Mouse (Mus musculus) limb, embryonic 14.5 days (tissue): ENCODE measurements around the gene Borcs5. TPM values are rescaled to one million over a fixed set of nuclear protein-coding genes. Genes with fewer than 3 reads are reported as not detected.
A peak's percentile ranks its signal among the peaks of the same experiment; 100 is the strongest.

Experiments
- ATAC-seq: fragments of 200-750 bp; cut with Nextera tagmentation; 2 replicates; pipeline ENCODE4 v1.8.0; 2017; ENCODE audit warnings: low read depth, moderate number of reproducible peaks, moderate TSS enrichment; ENCODE audit not compliant: low FRiP score
- DNase-seq: peaks from one replicate; pipeline ENCODE4 v3.0.0-alpha.2; 2015; ENCODE audit warnings: low spot score
- H3K27ac ChIP-seq: fragments of 300-500 bp; sonication (generic); replicated peaks from 2 replicates; pipeline ENCODE4 v1.5.1; 2014; ENCODE audit warnings: low read depth, mild to moderate bottlenecking, low read length, moderate library complexity, mixed read lengths
- H3K27me3 ChIP-seq: fragments of 300-500 bp; sonication (generic); 2 replicates; pipeline ENCODE4 v1.6.1; 2014; ENCODE audit warnings: low read length, mixed read lengths; ENCODE audit not compliant: control insufficient read depth, insufficient read depth
- H3K36me3 ChIP-seq: fragments of 300-500 bp; sonication (generic); 2 replicates; pipeline ENCODE4 v1.6.1; 2014; ENCODE audit warnings: mild to moderate bottlenecking, low read length, moderate library complexity, mixed read lengths; ENCODE audit not compliant: control insufficient read depth, insufficient read depth
- H3K4me1 ChIP-seq: fragments of 300-500 bp; sonication (generic); 2 replicates; pipeline ENCODE4 v1.6.1; 2014; ENCODE audit warnings: antibody characterized with exemption, low read length, mixed read lengths; ENCODE audit not compliant: control insufficient read depth, insufficient read depth
- H3K4me2 ChIP-seq: fragments of 300-500 bp; sonication (generic); replicated peaks from 2 replicates; pipeline ENCODE4 v1.6.1; 2014; ENCODE audit warnings: low read depth, mild to moderate bottlenecking, low read length, moderate library complexity; ENCODE audit not compliant: severe bottlenecking
- H3K4me3 ChIP-seq: fragments of 300-500 bp; sonication (generic); replicated peaks from 2 replicates; pipeline ENCODE4 v1.5.1; 2014; ENCODE audit warnings: low read length
- H3K9ac ChIP-seq: fragments of 300-500 bp; sonication (generic); 2 replicates; pipeline ENCODE4 v1.6.1; 2014; ENCODE audit warnings: mild to moderate bottlenecking, low read depth, low read length, moderate library complexity; ENCODE audit not compliant: severe bottlenecking
- H3K9me3 ChIP-seq: fragments of 300-500 bp; sonication (generic); 2 replicates; pipeline ENCODE4 v1.6.1; 2016; ENCODE audit warnings: low read length; ENCODE audit not compliant: control insufficient read depth
- POLR2A ChIP-seq: fragments of 200-500 bp; IDR thresholded peaks from 2 replicates; pipeline ENCODE4 v1.8.0; 2012; ENCODE audit warnings: inconsistent platforms, mild to moderate bottlenecking, moderate library complexity, borderline replicate concordance; ENCODE audit not compliant: insufficient read depth, insufficient read length; ENCODE audit errors: extremely low read depth
- WGBS: fragments of 180-500 bp; shearing (Covaris S2); extraction: QIAGEN DNeasy Blood & Tissue Kit; methylation state at CpG from one replicate; pipeline ENCODE4 v1.1.7; 2014; 5-methylcytosine and 5-hydroxymethylcytosine counted together
- polyA plus RNA-seq, 2 experiments: library from polyadenylated mRNA; depleted of rRNA in 1 of 2; stranded (reverse) in 1 of 2; unstranded in 1 of 2; fragments of >200 nt; fragmentation: Nextera tagmentation in 1 of 2; extraction: Ambion mirVana in 1 of 2; gene quantifications; 2 replicates each; pipeline versions ENCODE4 v1.2.1 to v1.2.3; 2012 to 2014

Borcs5 gene
- polyA plus RNA-seq, 2 experiments: 11.4 to 20.5 TPM

DNA sequence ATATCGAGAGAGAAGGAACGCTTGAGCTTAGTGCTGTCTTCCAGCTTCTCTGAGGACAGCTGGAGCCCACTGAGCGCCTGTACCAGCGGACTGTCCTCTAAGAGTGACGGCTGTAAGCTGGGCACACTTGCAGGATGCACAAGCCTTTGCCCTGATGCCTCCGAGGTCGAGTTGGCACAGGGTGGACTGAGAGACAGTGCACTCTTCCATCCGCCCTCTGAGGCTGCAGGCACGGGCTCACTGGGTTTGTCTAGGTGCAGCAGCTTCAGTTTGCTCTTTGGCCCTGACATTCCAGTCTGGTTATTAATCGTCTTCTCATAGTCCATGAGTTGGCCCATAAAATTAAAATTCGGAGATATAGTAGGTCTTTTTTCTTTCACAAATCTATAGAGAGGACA, 79.4 kb downstream of the Borcs5 start:
- ATAC-seq: no peak
- Histone ChIP-seq H3K9me3 (no peaks in the 10 kb centered on the region), H3K4me3 (no peak overlapping the region), H3K36me3 (peaks cover 52% of the 10 kb centered on the region), H3K27me3 (no peaks in the 10 kb centered on the region), H3K27ac (no peak overlapping the region), H3K9ac (no peak overlapping the region), H3K4me2 (no peak overlapping the region), H3K4me1 (no peaks in the 10 kb centered on the region)
- TF ChIP-seq POLR2A: no peak
- DNase-seq: no peak
- WGBS: 87% methylated on average over 11 of the region's 11 CpGs

DNA sequence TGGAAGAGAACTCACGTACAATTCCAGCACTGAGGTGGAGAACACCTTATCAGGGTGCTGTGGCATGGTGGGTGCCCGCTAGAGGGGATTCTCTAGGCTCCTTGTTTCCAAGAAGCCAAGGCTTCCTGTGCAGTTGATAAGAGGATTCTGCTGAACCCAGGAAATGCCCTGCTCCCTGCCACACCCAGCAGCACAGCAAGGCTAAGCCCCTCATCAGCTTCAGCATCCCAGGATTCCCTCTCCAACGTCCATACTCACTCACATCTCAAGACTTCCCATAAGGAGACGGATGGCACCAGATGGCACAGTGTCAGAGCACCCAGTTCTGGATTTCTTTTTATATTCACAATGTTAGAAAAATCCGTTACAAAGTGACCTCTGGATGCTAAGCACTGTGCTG, 79.8 kb downstream of the Borcs5 start:
- peaks cover 56% of the 10 kb centered on the region for H3K36me3 ChIP-seq
- TF ChIP-seq POLR2A: no peak
- no peak for ATAC-seq
- H3K4me1 ChIP-seq: no peaks in the 10 kb centered on the region
- H3K4me3 ChIP-seq: no peak overlapping the region
- 86% methylated on average over 5 of the region's 5 CpGs for WGBS
- no peaks in the 10 kb centered on the region for H3K9me3 ChIP-seq
- no peak overlapping the region for H3K27ac ChIP-seq
- DNase-seq: no peak
- no peak overlapping the region for H3K9ac ChIP-seq
- no peaks in the 10 kb centered on the region for H3K27me3 ChIP-seq
- H3K4me2 ChIP-seq: no peak overlapping the region

DNA sequence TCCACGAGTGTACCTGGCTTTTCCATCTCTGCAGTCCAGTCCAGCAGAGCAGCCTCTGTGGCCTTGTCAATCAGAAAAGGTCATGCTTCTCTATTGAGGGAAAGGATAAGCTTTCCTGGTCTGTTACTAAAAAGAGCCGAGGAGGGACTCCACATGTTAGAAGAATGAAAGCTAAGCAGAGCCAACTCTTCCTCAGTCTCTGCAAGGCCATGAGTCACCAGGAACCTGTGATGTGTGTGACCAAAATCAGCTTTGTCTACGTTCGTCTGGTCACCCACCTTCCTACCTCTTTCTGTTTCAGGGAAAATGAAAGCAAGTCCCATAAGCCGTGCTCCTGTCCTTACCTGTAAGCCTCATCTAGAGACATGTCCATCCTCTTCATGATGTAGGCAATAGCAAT, 80.8 kb downstream of the Borcs5 start:
- DNase-seq: no peak
- H3K9ac ChIP-seq: no peak overlapping the region
- H3K27ac ChIP-seq: no peak overlapping the region
- no peak for TF ChIP-seq POLR2A
- H3K4me2 ChIP-seq: no peak overlapping the region
- H3K36me3 ChIP-seq: peaks cover 64% of the 10 kb centered on the region
- no peaks in the 10 kb centered on the region for H3K27me3 ChIP-seq
- no peak overlapping the region for H3K4me3 ChIP-seq
- 94% methylated on average over 5 of the region's 5 CpGs for WGBS
- no peak for ATAC-seq
- H3K9me3 ChIP-seq: no peaks in the 10 kb centered on the region
- H3K4me1 ChIP-seq: no peaks in the 10 kb centered on the region

DNA sequence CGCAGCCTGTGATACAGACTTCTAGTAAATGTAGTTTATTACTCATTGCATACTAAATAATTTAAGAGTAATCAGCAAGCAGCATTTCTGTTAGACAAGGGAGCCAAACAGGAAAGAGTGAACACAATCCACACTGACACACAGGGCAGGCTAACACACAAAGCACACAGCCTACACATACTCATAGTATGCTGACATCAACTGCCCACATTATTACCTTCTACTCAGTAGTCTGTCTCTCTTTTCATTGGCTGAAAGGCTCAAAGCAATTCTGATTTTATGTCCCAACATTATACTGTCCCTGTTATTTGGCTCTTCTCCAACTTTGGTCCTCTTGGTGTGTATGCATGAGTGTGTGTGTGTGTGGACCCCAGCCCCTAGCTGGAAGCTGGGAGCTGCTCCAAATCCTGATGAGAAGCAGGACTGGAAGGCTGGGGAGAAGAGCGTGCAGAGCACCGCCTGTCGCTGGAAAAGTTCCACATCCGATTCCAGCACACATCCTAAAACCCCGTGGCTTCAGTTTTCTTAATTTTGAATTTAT, 82.5 kb downstream of the Borcs5 start:
- peak; percentile 42 for DNase-seq

DNA sequence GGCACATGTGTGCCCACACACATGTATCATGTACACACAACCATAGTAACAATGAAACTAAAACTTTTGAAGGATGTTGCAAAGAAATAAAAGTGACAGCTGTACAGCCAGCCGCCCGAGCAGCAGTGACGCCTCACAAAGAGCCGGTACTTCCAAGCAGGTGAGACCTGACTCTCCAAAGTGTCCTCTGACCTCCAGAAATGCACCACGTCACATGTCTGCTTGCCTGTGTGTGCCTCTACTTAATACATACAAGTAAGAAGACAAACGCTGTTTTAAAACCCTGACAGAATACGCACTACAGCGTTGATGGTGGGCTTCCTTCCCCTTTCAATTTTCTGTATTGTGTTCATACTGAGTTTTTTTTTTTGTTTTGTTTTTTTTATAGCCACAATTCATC, 83.6 kb downstream of the Borcs5 start:
- Histone ChIP-seq H3K4me2 (no peak overlapping the region), H3K36me3 (peaks cover 69% of the 10 kb centered on the region), H3K4me1 (no peaks in the 10 kb centered on the region), H3K27me3 (no peaks in the 10 kb centered on the region), H3K9ac (no peak overlapping the region), H3K27ac (no peak overlapping the region), H3K4me3 (no peak overlapping the region), H3K9me3 (no peaks in the 10 kb centered on the region)
- WGBS: 94% methylated on average over 8 of the region's 8 CpGs
- TF ChIP-seq POLR2A: no peak
- ATAC-seq (no peak), DNase-seq (no peak)

More for the DNA sequence above, 82.5 kb downstream of the Borcs5 start:
- Histone ChIP-seq H3K27ac (no peak overlapping the region), H3K9ac (no peak overlapping the region), H3K9me3 (no peaks in the 10 kb centered on the region), H3K4me1 (no peaks in the 10 kb centered on the region), H3K4me2 (no peak overlapping the region), H3K4me3 (no peak overlapping the region), H3K27me3 (no peaks in the 10 kb centered on the region), H3K36me3 (peaks cover 72% of the 10 kb centered on the region)
- peak; percentile 84 for ATAC-seq
- 68% methylated on average over 6 of the region's 6 CpGs for WGBS
- no peak for TF ChIP-seq POLR2A

DNA sequence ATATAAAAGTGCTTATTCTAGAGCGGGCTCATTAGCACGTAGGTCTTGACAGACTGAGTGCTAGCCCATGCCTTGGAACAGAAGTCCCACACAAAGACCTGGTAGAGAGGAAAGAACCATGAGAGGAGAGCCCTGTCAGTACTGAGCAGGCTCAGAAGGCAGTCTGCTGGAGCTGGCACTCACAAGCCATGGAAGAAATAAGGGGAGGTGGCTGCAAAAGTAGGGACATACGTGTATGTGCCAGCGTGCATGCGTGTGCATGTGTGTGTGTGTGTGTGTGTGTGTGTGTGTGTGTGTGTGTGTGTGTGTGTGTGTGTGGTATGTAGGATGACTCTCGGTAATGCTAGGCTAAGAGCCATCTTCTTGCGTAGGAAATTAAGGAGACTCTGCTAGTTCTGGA, 84.0 kb downstream of the Borcs5 start:
- no peak overlapping the region for H3K27ac ChIP-seq
- H3K27me3 ChIP-seq: no peaks in the 10 kb centered on the region
- 93% methylated on average over 7 of the region's 7 CpGs for WGBS
- DNase-seq (no peak), ATAC-seq (no peak)
- H3K4me1 ChIP-seq: no peaks in the 10 kb centered on the region
- no peak overlapping the region for H3K9ac ChIP-seq
- no peaks in the 10 kb centered on the region for H3K9me3 ChIP-seq
- no peak overlapping the region for H3K4me2 ChIP-seq
- H3K4me3 ChIP-seq: no peak overlapping the region
- peaks cover 69% of the 10 kb centered on the region for H3K36me3 ChIP-seq
- TF ChIP-seq POLR2A: no peak
